Mouse (Mus musculus): ENCODE results near the gene Rbfox3.

Gene Rbfox3

DNA sequence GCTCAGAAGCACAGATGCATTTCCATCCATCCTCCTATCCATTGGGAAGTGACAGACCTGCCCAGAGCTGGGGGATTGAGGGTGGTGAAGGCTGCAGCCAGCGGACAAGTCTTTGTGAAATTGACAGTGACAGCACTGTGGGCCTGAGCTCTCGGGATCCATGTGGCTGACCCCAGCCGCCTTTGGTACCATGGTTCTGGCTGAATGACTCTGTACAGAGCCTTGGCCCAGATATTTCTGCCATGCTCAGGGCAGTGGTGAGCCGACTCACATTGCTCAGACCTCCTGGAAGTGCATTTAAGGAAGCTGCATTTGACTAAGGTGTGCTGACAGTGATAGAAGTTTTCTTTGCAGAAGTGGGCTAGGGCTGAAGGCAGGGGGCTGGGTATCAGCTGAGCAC is 144.0 kb downstream of the Rbfox3 start:
- no peak for DNase-seq (ENCODE audit: low spot score in 2 of 2)

DNA sequence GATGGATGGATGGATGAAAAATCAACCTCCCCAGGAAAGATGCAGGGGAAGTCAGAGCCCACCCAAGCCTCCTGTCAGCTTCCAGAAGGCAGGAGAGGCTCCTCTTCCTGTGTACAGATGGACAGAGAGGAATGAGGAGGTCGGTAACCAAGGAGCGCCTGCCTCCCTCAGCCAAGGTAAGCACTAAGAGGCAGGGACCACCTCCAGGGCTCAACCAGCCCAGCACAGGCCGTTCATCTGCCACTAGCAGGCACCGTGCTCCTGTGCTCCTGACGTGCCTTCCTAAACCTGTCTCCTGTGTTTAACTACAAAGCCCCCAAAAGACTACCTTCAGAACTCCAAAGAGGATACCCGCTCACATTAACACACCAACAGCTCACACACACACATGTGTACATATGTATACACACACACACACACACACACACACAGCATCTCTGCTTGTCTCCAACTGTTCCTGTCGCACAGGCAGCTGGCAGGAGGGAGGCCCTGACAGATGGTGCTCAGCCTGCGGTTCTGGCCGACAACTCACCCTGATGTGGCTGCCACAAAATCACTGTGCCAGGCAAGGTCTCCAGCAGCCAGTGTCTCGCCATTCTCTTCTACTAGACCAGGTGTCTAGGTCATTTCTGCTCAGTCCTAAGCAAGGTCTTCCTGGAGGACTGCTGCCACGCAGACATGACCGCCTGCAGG is 151.0 kb downstream of the Rbfox3 start:
- DNase-seq (ENCODE audit: low spot score in 2 of 2) = no peak

GRCm38 (mm10) chr11:118759228-118759627 is 152.2 kb downstream of the Rbfox3 start:
- peak; percentile 75 to 84 for DNase-seq (ENCODE audit: low spot score in 2 of 2)

- DNase-seq (ENCODE audit: low spot score in 2 of 2) = no peak
Observed at GRCm38 (mm10) chr11:118758277-118758990, 153.0 kb downstream of the Rbfox3 start.

GRCm38 (mm10) chr11:118757488-118757887 is 153.9 kb downstream of the Rbfox3 start:
- no peak for DNase-seq (ENCODE audit: low spot score in 2 of 2)

DNA sequence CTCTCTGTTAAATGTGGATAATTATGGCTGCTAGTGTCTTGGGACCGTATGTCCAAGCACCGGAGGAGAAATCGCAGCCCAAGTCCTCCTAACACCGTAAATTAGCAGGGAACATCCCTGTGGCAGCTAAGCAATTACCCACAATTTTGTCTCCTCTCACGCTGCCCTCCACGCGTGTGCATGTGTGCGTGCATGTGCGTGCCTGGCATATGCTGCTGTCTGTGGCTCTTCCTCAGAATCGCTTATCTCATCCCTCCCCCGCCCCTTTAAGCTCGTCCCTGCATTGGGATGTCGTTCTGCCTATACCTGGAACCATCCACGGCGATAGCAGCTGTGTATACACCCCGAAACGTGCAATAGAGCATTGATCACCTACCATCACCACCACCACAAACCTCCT is 156.4 kb downstream of the Rbfox3 start:
- no peak for DNase-seq (ENCODE audit: low spot score in 2 of 2)

GRCm38 (mm10) chr11:118754535-118754934 is 156.9 kb downstream of the Rbfox3 start:
- DNase-seq (ENCODE audit: low spot score in 2 of 2) = no peak

GRCm38 (mm10) chr11:118751879-118752616 is 159.3 kb downstream of the Rbfox3 start:
- DNase-seq (ENCODE audit: low spot score in 2 of 2) = no peak

GRCm38 (mm10) chr11:118750745-118751330 is 160.6 kb downstream of the Rbfox3 start:
- DNase-seq (ENCODE audit: low spot score in 2 of 2) = no peak

DNA sequence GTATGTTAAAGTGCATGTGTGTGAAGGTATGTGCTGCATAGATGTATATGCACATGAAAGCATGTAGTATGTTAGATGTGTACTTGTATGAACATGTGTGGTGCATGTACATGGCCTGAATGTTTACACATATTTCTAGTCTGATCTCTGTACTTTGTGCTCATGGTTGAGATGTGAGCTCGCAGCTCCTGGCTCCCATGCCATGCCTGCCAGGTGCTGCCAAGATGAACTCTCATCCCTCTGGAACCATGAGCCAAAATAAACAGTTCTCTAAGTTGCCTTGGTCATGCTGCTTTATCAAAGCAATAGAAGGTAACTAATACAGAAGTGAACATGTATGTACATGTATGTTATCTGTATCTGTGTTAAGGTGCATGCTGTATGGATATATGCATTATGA is 161.9 kb downstream of the Rbfox3 start:
- DNase-seq (ENCODE audit: low spot score in 2 of 2) = no peak

- DNase-seq (ENCODE audit: low spot score in 2 of 2) = no peak
Observed at GRCm38 (mm10) chr11:118748622-118749021, 162.8 kb downstream of the Rbfox3 start.

DNA sequence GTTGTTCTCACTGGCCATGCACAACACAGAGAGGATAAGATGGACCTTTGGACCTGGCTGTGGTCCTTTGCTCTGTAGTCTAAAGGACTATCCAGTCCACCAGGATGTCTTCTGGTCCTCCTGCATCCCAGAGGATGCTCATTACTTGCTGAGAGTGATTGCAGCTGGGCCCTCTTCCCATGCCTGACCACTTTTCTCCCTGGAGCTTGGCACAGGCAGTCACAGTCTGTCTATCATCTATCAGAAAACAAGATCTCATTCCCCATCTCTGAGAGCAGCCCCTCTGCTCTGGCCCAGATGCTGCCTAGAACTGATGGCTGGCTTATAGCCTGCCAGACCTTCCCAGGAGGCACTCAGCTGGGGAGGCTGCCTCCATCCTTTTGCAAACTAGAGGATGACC is 166.1 kb downstream of the Rbfox3 start:
- DNase-seq (ENCODE audit: low spot score in 2 of 2) = no peak

DNA sequence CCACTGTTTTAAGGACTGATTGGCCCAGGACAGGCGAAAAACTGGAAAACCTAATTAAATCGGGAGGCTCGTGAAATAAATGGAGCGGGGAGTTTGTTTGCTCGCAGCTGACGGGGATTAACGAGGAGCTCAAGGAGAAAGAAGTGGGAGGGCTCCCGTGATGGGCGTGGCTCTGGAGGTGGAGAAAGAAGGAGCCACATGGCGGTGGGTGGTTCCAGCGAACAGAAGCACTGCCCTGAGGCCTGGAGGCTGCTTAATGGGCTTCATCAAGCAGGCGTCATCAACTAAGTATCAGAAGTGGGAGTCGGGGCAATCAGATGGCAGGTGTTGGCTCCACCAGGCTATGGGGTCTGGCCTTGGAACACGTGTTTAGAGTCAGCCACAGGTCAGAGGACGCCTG is 166.6 kb downstream of the Rbfox3 start:
- peak in 1 of 2 experiments; percentile 59 for DNase-seq (ENCODE audit: low spot score in 2 of 2)

DNA sequence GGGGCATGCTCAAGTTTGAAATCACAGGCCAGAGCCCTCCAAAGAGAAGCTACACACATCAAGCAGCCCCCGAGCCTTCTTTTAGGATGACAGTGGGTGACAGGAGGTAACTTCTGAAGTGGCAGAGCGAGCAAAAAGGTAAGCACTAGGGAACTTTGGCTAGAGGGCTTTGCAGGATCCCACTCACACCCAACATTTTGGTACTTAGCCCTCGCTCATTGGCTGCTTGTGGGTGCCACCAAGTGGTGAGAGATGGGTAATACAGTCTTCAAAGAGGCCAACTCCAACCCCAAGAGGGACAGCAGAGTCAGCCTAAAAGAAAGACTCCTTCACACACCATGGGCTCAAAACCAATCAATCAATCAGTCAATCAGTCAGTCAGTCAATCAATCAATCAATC is 168.6 kb downstream of the Rbfox3 start:
- DNase-seq (ENCODE audit: low spot score in 2 of 2) = no peak

DNA sequence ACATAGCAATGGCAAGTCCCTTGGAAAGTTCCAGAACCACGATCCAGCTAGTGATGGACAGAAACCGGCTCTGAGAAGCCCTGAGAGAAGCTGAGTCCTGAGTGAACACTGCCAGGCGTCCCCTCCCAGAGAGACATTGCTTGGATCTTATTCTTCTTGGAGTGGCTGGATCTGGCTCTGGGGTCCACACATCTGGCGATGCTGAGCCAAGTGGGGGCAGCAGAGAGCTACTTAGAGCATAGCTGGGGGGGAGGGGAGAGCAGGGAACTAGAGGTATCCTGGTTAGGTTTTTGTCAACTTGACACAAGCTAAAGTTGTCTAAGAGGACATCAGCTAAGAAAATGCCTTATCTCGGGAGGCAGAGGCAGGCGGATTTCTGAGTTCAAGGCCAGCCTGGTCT is 170.1 kb downstream of the Rbfox3 start:
- DNase-seq (ENCODE audit: low spot score in 2 of 2) = no peak

GRCm38 (mm10) chr11:118740001-118740400 is 171.4 kb downstream of the Rbfox3 start:
- peak; percentile 77 to 81 for DNase-seq (ENCODE audit: low spot score in 2 of 2)

- peak; percentile 90 to 94 for DNase-seq (ENCODE audit: low spot score in 2 of 2)
Observed at GRCm38 (mm10) chr11:118738855-118739832, 172.3 kb downstream of the Rbfox3 start.

DNA sequence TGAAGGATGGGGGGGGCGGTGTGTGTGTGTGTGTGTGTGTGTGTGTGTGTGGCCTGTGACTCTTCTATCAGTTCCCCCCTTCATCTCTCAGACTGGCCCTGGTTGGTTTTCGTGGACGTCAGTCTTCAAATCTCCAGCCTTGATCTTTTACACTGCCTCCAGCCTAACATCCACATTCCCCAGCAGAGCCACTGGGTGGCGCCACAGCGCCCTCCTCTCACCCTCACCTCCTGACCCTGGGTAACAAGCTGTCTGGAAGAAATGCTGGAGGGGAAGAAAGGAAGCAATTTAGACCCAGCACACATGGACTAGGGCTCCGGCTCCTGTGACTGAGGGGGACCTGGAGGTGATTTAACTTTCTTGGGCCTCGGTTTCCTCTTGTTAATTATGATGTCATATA is 173.1 kb downstream of the Rbfox3 start:
- DNase-seq (ENCODE audit: low spot score in 2 of 2) = no peak

DNA sequence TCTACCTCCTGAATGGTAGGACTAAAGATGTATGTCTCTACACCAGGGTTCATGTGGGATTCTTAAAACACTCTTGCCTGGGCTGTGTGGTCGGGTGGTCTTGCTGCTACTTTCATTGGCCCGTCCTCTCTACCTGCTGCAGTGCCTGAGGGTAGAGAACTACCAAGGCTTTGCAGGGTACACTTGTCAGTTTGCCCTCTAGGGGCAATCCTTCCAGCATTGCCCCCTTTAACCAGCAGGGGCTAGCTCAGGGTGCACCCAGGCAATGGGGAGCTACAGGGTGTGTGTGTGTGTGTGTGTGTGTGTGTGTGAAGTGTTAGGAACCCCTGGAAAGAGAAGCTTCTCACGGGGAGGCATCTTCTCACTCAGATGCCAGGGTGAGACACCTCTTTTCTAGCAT is 173.6 kb downstream of the Rbfox3 start:
- no peak for DNase-seq (ENCODE audit: low spot score in 2 of 2)

DNA sequence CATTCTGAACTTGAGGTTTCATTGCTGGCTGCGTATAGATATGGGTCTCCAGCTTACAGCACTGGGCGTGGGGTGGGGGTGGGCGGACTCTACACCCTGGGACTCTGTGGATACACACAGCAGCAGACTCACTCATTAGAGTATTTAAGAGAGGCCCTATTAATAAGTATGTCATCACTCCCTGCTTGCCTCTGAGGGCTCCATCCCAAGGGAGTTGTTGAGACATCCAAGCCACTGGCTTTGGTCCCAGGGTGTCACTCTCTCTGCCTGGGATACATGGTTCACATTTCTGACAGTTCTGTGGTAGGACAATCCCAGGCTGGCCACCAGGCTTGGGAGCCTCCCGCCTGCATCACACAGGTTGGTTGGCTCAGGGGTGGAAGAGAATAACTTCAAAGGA is 174.4 kb downstream of the Rbfox3 start:
- DNase-seq (ENCODE audit: low spot score in 2 of 2) = no peak

DNA sequence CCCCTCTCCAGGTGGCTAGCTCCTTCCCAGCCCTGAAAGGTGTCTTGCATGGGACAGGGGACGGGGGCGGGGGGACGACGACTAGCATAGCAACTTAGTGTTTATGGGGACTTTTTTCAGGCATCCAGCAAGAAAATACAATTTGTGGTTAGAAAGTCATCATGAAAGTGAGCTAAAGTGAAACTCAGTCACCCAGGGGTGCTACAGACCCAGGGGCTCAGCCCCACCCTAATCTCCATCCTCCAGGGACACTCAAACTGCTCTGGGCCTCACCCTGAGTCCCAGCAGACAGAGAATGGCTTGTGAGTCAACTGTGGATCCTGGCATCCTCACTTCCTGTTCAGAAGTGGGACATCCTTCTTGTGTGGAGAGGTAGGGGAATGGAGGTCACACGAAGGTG is 179.7 kb downstream of the Rbfox3 start:
- DNase-seq (ENCODE audit: low spot score in 2 of 2) = no peak
